Mouse (Mus musculus): ENCODE measurements around the gene Dis3l. TPM values are rescaled to one million over a fixed set of nuclear protein-coding genes. Genes with fewer than 3 reads are reported as not detected.
"Not testable (repeated sequence)": the region's sequence is repeated elsewhere in the genome, so short reads cannot be mapped to it uniquely, and the experiment has no call there.

Gene Dis3l
- polyA plus RNA-seq, 1 experiment from 2014 or later = 13.8 TPM

DNA sequence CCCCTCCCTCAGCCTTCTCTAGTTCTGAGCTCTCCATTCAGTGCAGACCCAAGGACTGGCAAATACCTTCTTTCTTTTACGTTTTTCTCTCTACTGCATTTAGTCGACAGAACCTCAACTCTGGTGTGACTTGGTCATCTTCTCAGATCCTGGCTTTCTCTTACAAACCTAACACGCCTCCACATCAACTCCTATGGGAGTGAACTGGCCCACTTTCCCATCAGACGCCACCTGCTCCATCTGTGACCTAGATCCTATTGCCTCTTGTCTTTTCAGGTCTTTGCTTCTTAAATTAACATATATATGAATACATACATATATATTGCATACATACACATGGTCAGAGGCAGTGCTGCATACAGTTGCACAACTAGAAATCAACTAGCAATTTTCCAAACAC lies 67.3 kb downstream of the Dis3l start:
- no peak overlapping the region for H3K27ac ChIP-seq
- no peak for ATAC-seq
- 60% methylated on average over 4 of the region's 4 CpGs for WGBS (ENCODE audit: insufficient replicate concordance)

DNA sequence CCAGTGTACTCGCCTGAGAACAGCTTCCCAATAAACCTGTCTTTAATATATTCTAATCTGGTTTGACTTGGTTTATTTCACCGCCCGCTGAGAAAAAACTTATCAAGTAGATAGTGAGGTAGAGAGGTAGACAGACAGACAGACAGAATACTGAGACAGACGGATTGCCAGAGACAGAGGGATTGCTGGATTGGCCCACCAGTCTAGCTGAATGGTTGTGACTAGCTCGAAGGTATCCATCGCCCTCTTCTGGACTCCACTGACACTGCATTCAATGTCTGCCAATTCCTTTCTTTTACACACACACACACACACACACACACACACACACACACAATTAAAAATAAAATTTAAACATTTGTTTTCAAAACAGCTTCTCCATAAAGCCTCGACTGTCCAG lies 68.5 kb downstream of the Dis3l start:
- Histone ChIP-seq H3K27ac (no peak overlapping the region), H3K9ac (no peak overlapping the region), H3K4me2 (no peak overlapping the region), H3K4me3 (no peak overlapping the region), H3K4me1 (peaks cover 7% of the 10 kb centered on the region), H3K36me3 (no peaks in the 10 kb centered on the region), H3K27me3 (replicated peaks) (no peaks in the 10 kb centered on the region), H3K9me3 (replicated peaks) (no peaks in the 10 kb centered on the region)
- ATAC-seq = no peak
- WGBS (ENCODE audit: insufficient replicate concordance) = 19% methylated on average over 7 of the region's 7 CpGs

More for the DNA sequence above, 67.3 kb downstream of the Dis3l start:
- no peak overlapping the region for H3K4me2 ChIP-seq
- no peak overlapping the region for H3K9ac ChIP-seq
- no peak overlapping the region for H3K4me3 ChIP-seq
- H3K4me1 ChIP-seq = peaks cover 7% of the 10 kb centered on the region
- no peaks in the 10 kb centered on the region for H3K9me3 ChIP-seq (replicated peaks)
- no peaks in the 10 kb centered on the region for H3K36me3 ChIP-seq
- no peaks in the 10 kb centered on the region for H3K27me3 ChIP-seq (replicated peaks)

GRCm38 (mm10) chr9:64271249-64271648 lies 69.8 kb downstream of the Dis3l start:
- Histone ChIP-seq H3K4me2 (no peak overlapping the region), H3K4me3 (no peak overlapping the region), H3K4me1 (peaks cover 7% of the 10 kb centered on the region), H3K9ac (no peak overlapping the region), H3K27ac (no peak overlapping the region), H3K27me3 (replicated peaks) (no peaks in the 10 kb centered on the region), H3K9me3 (replicated peaks) (no peaks in the 10 kb centered on the region), H3K36me3 (no peaks in the 10 kb centered on the region)
- ATAC-seq = no peak
- WGBS (ENCODE audit: insufficient replicate concordance) = 55% methylated on average over 3 of the region's 3 CpGs

DNA sequence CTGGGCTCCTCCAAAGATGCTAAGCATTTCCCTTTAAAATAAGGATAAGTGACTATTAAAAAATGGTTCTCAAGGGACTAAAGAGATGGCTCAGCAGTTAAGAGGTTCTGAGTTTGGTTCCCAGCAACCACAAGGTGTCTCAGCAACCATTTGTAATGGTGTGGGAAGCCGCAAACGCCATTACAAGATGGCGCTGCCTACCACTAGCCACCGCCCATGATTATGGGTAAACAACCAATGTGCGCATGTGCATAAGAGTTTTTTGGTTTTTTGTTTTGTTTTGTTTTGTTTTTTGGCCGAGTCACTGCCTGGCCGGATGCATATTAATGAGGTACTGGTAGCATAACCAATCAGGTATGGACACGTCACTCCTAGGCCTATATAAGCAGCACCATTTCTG lies 72.3 kb downstream of the Dis3l start:
- H3K4me2 ChIP-seq; H3K4me3 ChIP-seq; ATAC-seq; H3K9me3 ChIP-seq (replicated peaks); H3K4me1 ChIP-seq; H3K36me3 ChIP-seq; H3K27ac ChIP-seq; H3K9ac ChIP-seq; H3K27me3 ChIP-seq (replicated peaks): not testable (repeated sequence)
- 86% methylated on average over 8 of the region's 8 CpGs for WGBS (ENCODE audit: insufficient replicate concordance)

DNA sequence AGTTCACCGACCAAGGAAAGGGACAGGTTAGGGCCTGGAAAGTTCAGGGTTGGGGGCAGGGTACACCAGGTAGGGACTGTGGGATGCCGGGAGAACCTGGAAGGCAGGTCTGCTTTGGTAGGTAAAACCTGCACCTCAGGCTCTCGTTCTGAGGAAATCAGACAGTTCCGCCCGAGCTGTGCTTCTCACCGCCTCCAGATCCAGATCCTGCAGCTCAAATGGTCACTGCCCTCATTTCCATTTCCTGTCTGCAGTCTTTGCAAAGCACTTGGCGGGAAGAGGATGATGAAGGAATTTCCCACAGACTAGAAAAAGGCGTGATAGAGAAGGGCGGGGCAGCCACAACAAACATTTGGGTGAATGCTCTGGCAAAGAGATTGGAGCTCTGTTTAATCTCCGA lies 72.9 kb downstream of the Dis3l start:
- Histone ChIP-seq H3K27ac (no peak overlapping the region), H3K9me3 (replicated peaks) (no peaks in the 10 kb centered on the region), H3K4me3 (no peak overlapping the region), H3K4me2 (no peak overlapping the region), H3K27me3 (replicated peaks) (no peaks in the 10 kb centered on the region), H3K36me3 (no peaks in the 10 kb centered on the region), H3K4me1 (peaks cover 7% of the 10 kb centered on the region), H3K9ac (no peak overlapping the region)
- no peak for ATAC-seq
- WGBS (ENCODE audit: insufficient replicate concordance) = 56% methylated on average over 10 of the region's 10 CpGs

GRCm38 (mm10) chr9:64267231-64267630 lies 73.9 kb downstream of the Dis3l start:
- ATAC-seq = no peak
- H3K4me2 ChIP-seq = no peak overlapping the region

DNA sequence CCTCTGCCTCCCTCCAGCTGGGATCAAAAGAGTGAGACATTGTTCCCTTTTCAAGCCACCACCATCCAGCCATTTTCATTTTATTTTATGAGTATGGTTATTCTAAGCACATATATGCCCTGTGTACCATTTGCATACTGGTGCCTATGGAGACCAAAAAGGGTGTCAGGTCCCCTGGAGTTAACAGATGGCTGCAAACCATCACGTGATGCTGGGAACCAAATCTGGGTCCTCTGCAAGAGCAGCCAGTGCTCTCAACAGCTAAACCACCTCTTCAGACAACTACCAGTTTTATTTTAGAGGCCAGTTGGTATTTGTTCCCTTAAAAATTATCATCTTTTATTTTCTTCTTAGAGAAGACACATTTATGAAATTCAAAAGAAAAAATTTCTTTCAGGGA lies 76.3 kb downstream of the Dis3l start:
- Histone ChIP-seq H3K9ac (no peak overlapping the region), H3K4me2 (no peak overlapping the region), H3K27me3 (replicated peaks) (no peaks in the 10 kb centered on the region), H3K9me3 (replicated peaks) (no peaks in the 10 kb centered on the region), H3K4me3 (no peak overlapping the region), H3K27ac (no peak overlapping the region), H3K4me1 (no peaks in the 10 kb centered on the region), H3K36me3 (no peaks in the 10 kb centered on the region)
- no peak for ATAC-seq
- 35% methylated on average over 1 of the region's 1 CpGs for WGBS (ENCODE audit: insufficient replicate concordance)

More at GRCm38 (mm10) chr9:64267231-64267630, 73.9 kb downstream of the Dis3l start:
- Histone ChIP-seq H3K27ac (no peak overlapping the region), H3K36me3 (no peaks in the 10 kb centered on the region), H3K4me3 (no peak overlapping the region), H3K4me1 (peaks cover 4% of the 10 kb centered on the region), H3K9ac (no peak overlapping the region), H3K9me3 (replicated peaks) (no peaks in the 10 kb centered on the region), H3K27me3 (replicated peaks) (no peaks in the 10 kb centered on the region)
- 69% methylated on average over 1 of the region's 1 CpGs for WGBS (ENCODE audit: insufficient replicate concordance)

DNA sequence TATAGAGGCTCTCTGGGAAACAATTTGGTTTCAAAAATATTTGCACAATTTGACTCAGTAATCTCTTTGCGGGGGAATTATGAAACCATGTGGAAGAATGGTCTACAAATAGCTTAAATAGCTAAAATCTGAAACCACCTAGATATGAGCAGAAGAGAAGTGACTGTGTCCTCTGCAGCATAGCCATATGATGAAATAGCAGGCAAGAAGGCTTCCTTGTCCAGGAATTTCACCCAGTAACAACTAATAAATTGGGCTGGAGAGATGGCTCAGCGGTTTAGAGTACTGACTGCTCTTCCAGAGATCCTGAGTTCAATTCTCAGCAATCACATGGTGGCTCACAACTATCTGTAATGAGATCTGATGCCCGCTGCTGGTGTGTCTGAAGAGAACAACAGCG lies 80.1 kb downstream of the Dis3l start:
- 75% methylated on average over 4 of the region's 4 CpGs for WGBS (ENCODE audit: insufficient replicate concordance)
- no peak overlapping the region for H3K9ac ChIP-seq
- no peak overlapping the region for H3K4me2 ChIP-seq
- H3K4me3 ChIP-seq = no peak overlapping the region
- H3K4me1 ChIP-seq = peaks cover 5% of the 10 kb centered on the region; the same call in 1 of the 2 replicates
- no peaks in the 10 kb centered on the region for H3K36me3 ChIP-seq
- H3K27me3 ChIP-seq (replicated peaks) = no peaks in the 10 kb centered on the region
- ATAC-seq = no peak
- no peak overlapping the region for H3K27ac ChIP-seq
- no peaks in the 10 kb centered on the region for H3K9me3 ChIP-seq (replicated peaks)

- H3K4me1 ChIP-seq = peaks cover 5% of the 10 kb centered on the region; the same call in 1 of the 2 replicates
- WGBS (ENCODE audit: insufficient replicate concordance) = 83% methylated on average over 5 of the region's 5 CpGs
- H3K27me3 ChIP-seq (replicated peaks) = no peaks in the 10 kb centered on the region
- no peak overlapping the region for H3K4me3 ChIP-seq
- H3K4me2 ChIP-seq = no peak overlapping the region
- no peaks in the 10 kb centered on the region for H3K36me3 ChIP-seq
- no peaks in the 10 kb centered on the region for H3K9me3 ChIP-seq (replicated peaks)
- ATAC-seq = no peak
- no peak overlapping the region for H3K9ac ChIP-seq
- no peak overlapping the region for H3K27ac ChIP-seq
These were observed 81.2 kb downstream of the Dis3l start for GRCm38 (mm10) chr9:64259906-64260305.

Other genes starting within 250 kb of the Dis3l start
- gene Lctl, start 224.1 kb downstream of the Dis3l start, polyA plus RNA-seq (2016; fragmentation: Nextera tagmentation; extraction: Ambion mirVana) = not detected in 2 replicates
- 26.5 and 28.4 TPM in 2 replicates for gene Zwilch, start 168.2 kb downstream of the Dis3l start, polyA plus RNA-seq (2016; fragmentation: Nextera tagmentation; extraction: Ambion mirVana)
- 1,196 and 1,210 TPM in 2 replicates for gene Rpl4, start 167.9 kb downstream of the Dis3l start, polyA plus RNA-seq (2016; fragmentation: Nextera tagmentation; extraction: Ambion mirVana)
- 14.9 and 17.4 TPM in 2 replicates for gene Snapc5, start 162.0 kb downstream of the Dis3l start, polyA plus RNA-seq (2016; fragmentation: Nextera tagmentation; extraction: Ambion mirVana)
- 1.5 and 2.0 TPM in 2 replicates for gene Uchl4, start 106.1 kb downstream of the Dis3l start, polyA plus RNA-seq (2016; fragmentation: Nextera tagmentation; extraction: Ambion mirVana)
- gene Map2k1, start 87.7 kb downstream of the Dis3l start, polyA plus RNA-seq (2016; fragmentation: Nextera tagmentation; extraction: Ambion mirVana) = 41.2 and 43.8 TPM in 2 replicates
- 269 and 280 TPM in 2 replicates for gene Tipin, start 59.7 kb downstream of the Dis3l start, polyA plus RNA-seq (2016; fragmentation: Nextera tagmentation; extraction: Ambion mirVana)
- gene Megf11, start 44.3 kb upstream of the Dis3l start, polyA plus RNA-seq (2016; fragmentation: Nextera tagmentation; extraction: Ambion mirVana) = 0.27 and 0.31 TPM in 2 replicates